Mouse (Mus musculus) frontal cortex, postnatal 14 days (tissue): ENCODE measurements around the gene Stim1.
"Not testable (repeated sequence)": the region's sequence is repeated elsewhere in the genome, so short reads cannot be mapped to it uniquely, and the experiment has no call there.

ENCODE experiments used
- DNase-seq, 2 experiments: peaks; one replicate each; pipeline ENCODE4 v3.0.0; 2022; ENCODE audit warnings: low spot score in 2 of 2

Gene Stim1

GRCm38 (mm10) chr7:102361297-102361696 lies 93.7 kb downstream of the Stim1 start:
- DNase-seq, result no peak

GRCm38 (mm10) chr7:102363853-102364252 lies 96.2 kb downstream of the Stim1 start:
- DNase-seq, result no peak

GRCm38 (mm10) chr7:102369661-102370060 lies 102.1 kb downstream of the Stim1 start:
- DNase-seq, result peak; percentile 68

- no peak for DNase-seq
Measured at GRCm38 (mm10) chr7:102370526-102370925, 102.9 kb downstream of the Stim1 start.

GRCm38 (mm10) chr7:102373382-102374072 lies 105.9 kb downstream of the Stim1 start:
- DNase-seq, result no peak

GRCm38 (mm10) chr7:102383221-102383620 lies 115.6 kb downstream of the Stim1 start:
- DNase-seq, result no peak

GRCm38 (mm10) chr7:102385973-102386372 lies 118.4 kb downstream of the Stim1 start:
- DNase-seq, result no peak

- no peak for DNase-seq
Measured at GRCm38 (mm10) chr7:102389082-102389481, 121.5 kb downstream of the Stim1 start.

- no peak for DNase-seq
Measured at GRCm38 (mm10) chr7:102393898-102394297, 126.3 kb downstream of the Stim1 start.

- no peak for DNase-seq
Measured at GRCm38 (mm10) chr7:102395894-102396293, 128.3 kb downstream of the Stim1 start.

GRCm38 (mm10) chr7:102396331-102396730 lies 128.7 kb downstream of the Stim1 start:
- DNase-seq, result no peak

- no peak for DNase-seq
Measured at GRCm38 (mm10) chr7:102399180-102399731, 131.7 kb downstream of the Stim1 start.

- no peak for DNase-seq
Measured at GRCm38 (mm10) chr7:102404118-102404517, 136.5 kb downstream of the Stim1 start.

GRCm38 (mm10) chr7:102407440-102407839 lies 139.8 kb downstream of the Stim1 start:
- DNase-seq, result no peak

GRCm38 (mm10) chr7:102415272-102415671 lies 147.7 kb downstream of the Stim1 start:
- not testable (repeated sequence) for DNase-seq

- no peak for DNase-seq
Measured at GRCm38 (mm10) chr7:102415841-102416240, 148.2 kb downstream of the Stim1 start.

GRCm38 (mm10) chr7:102417398-102417797 lies 149.8 kb downstream of the Stim1 start:
- peak in 1 of 2 experiments; percentile 34 for DNase-seq

- DNase-seq, result no peak
Measured at GRCm38 (mm10) chr7:102422036-102422435, 154.4 kb downstream of the Stim1 start.

GRCm38 (mm10) chr7:102425933-102426685 lies 158.5 kb downstream of the Stim1 start:
- no peak for DNase-seq

GRCm38 (mm10) chr7:102434344-102434743 lies 166.7 kb downstream of the Stim1 start:
- DNase-seq, result no peak

GRCm38 (mm10) chr7:102440822-102441656 lies 173.4 kb downstream of the Stim1 start:
- DNase-seq, result no peak
